Mouse (Mus musculus) forebrain, embryonic 15.5 days (tissue): ENCODE measurements around the gene Hist2h3c1. TPM values are rescaled to one million over a fixed set of nuclear protein-coding genes. Genes with fewer than 3 reads are reported as not detected.
"Not testable (repeated sequence)": the region's sequence is repeated elsewhere in the genome, so short reads cannot be mapped to it uniquely, and the experiment has no call there.

Experiments used
- ATAC-seq: fragments of 200-750 bp; cut with Nextera tagmentation; replicated peaks from 2 replicates; pipeline ENCODE4 v1.8.0; 2017; ENCODE audit warnings: mild to moderate bottlenecking, moderate TSS enrichment, moderate library complexity
- H3K27ac ChIP-seq: fragments of 300-500 bp; sonication (generic); replicated peaks from 2 replicates; pipeline ENCODE4 v1.5.1; 2015; ENCODE audit warnings: mild to moderate bottlenecking, inconsistent platforms
- H3K27me3 ChIP-seq: fragments of 300-500 bp; sonication (generic); 2 replicates; pipeline ENCODE4 v1.6.1; 2015; ENCODE audit warnings: inconsistent platforms
- H3K36me3 ChIP-seq: fragments of 300-500 bp; sonication (generic); 2 replicates; pipeline ENCODE4 v1.6.1; 2015; ENCODE audit warnings: mild to moderate bottlenecking, inconsistent platforms
- H3K4me1 ChIP-seq: fragments of 300-500 bp; sonication (generic); 2 replicates; pipeline ENCODE4 v1.6.1; 2015; ENCODE audit warnings: inconsistent platforms
- H3K4me2 ChIP-seq: fragments of 300-500 bp; sonication (generic); replicated peaks from 2 replicates; pipeline ENCODE4 v1.6.1; 2015; ENCODE audit warnings: mild to moderate bottlenecking, inconsistent platforms
- H3K4me3 ChIP-seq: fragments of 300-500 bp; sonication (generic); 2 replicates; pipeline ENCODE4 v1.5.1; 2015; ENCODE audit warnings: mild to moderate bottlenecking, inconsistent platforms
- H3K9ac ChIP-seq: fragments of 300-500 bp; sonication (generic); replicated peaks from 2 replicates; pipeline ENCODE4 v1.6.1; 2015; ENCODE audit warnings: mild to moderate bottlenecking, inconsistent platforms
- H3K9me3 ChIP-seq: fragments of 300-500 bp; sonication (generic); 2 replicates; pipeline ENCODE4 v1.6.1; 2016; ENCODE audit warnings: inconsistent platforms
- WGBS: fragments of 180-500 bp; shearing (Covaris S2); methylation state at CpG from one replicate; pipeline ENCODE4 v1.1.7; 2015; ENCODE audit warnings: mixed read lengths; 5-methylcytosine and 5-hydroxymethylcytosine counted together
- microRNA-seq: library from miRNA; unstranded; fragments of <30 nt; microRNA quantifications from one replicate; pipeline ENCODE4, GENCODE M21; 2016
- polyA plus RNA-seq: library from polyadenylated mRNA; unstranded; fragments of >200 nt; fragmentation: Nextera tagmentation; extraction: Ambion mirVana; gene quantifications from 2 replicates; pipeline ENCODE4 v1.2.1, GENCODE M21; 2015

The Hist2h3c1 gene
- polyA plus RNA-seq, 1 experiment from 2014 or later = 0.62 TPM

- H3K4me1 ChIP-seq = peaks cover 8% of the 10 kb centered on the region
- WGBS = under 1% methylated on average over 49 of the region's 49 CpGs
- peak overlapping the region; percentile 94 for H3K27ac ChIP-seq
- no peaks in the 10 kb centered on the region for H3K36me3 ChIP-seq
- H3K4me2 ChIP-seq = peak overlapping the region; percentile 58
- ATAC-seq = peak; percentile 98
- peak overlapping the region; percentile 53 for H3K4me3 ChIP-seq
- H3K9me3 ChIP-seq = no peaks in the 10 kb centered on the region
- H3K9ac ChIP-seq = peak overlapping the region; percentile 58
- 0 out of 2 replicates have a peak, but pooled peaks cover 3% of the 10 kb centered on the region for H3K27me3 ChIP-seq
Observed at GRCm38 (mm10) chr3:96277800-96278624, 31.5 kb downstream of the Hist2h3c1 start.

GRCm38 (mm10) chr3:96280660-96281059 lies 34.2 kb downstream of the Hist2h3c1 start:
- H3K27me3 ChIP-seq = peaks cover 18% of the 10 kb centered on the region; the same call in 1 of the 2 replicates
- ATAC-seq = no peak

GRCm38 (mm10) chr3:96284457-96284856 lies 38.0 kb downstream of the Hist2h3c1 start:
- Histone ChIP-seq H3K27me3 (peaks cover 18% of the 10 kb centered on the region; the same call in 1 of the 2 replicates), H3K4me1 (no peaks in the 10 kb centered on the region), H3K36me3 (no peaks in the 10 kb centered on the region), H3K9ac (no peak overlapping the region), H3K9me3 (no peaks in the 10 kb centered on the region), H3K27ac (no peak overlapping the region), H3K4me2 (no peak overlapping the region), H3K4me3 (no peak overlapping the region)
- 23% methylated on average over 4 of the region's 4 CpGs for WGBS
- no peak for ATAC-seq

More at GRCm38 (mm10) chr3:96280660-96281059, 34.2 kb downstream of the Hist2h3c1 start:
- H3K36me3 ChIP-seq = no peaks in the 10 kb centered on the region
- no peak overlapping the region for H3K4me2 ChIP-seq
- H3K4me1 ChIP-seq = peaks cover 8% of the 10 kb centered on the region
- H3K27ac ChIP-seq = no peak overlapping the region
- 59% methylated on average over 6 of the region's 6 CpGs for WGBS
- no peak overlapping the region for H3K9ac ChIP-seq
- no peak overlapping the region for H3K4me3 ChIP-seq
- no peaks in the 10 kb centered on the region for H3K9me3 ChIP-seq

- peaks cover 15% of the 10 kb centered on the region; the same call in 1 of the 2 replicates for H3K27me3 ChIP-seq
- not testable (repeated sequence) for H3K4me2 ChIP-seq, H3K36me3 ChIP-seq, H3K9ac ChIP-seq, H3K4me3 ChIP-seq, H3K4me1 ChIP-seq, ATAC-seq, H3K27ac ChIP-seq, H3K9me3 ChIP-seq
- 93% methylated on average over 11 of the region's 11 CpGs for WGBS
Observed at GRCm38 (mm10) chr3:96287334-96287733, 40.8 kb downstream of the Hist2h3c1 start.

GRCm38 (mm10) chr3:96289201-96289600 lies 42.7 kb downstream of the Hist2h3c1 start:
- H3K4me1 ChIP-seq = no peaks in the 10 kb centered on the region
- 73% methylated on average over 3 of the region's 3 CpGs for WGBS
- no peak overlapping the region for H3K4me3 ChIP-seq
- no peak overlapping the region for H3K27ac ChIP-seq
- no peak overlapping the region for H3K4me2 ChIP-seq
- no peaks in the 10 kb centered on the region for H3K36me3 ChIP-seq
- no peaks in the 10 kb centered on the region for H3K9me3 ChIP-seq
- no peak overlapping the region for H3K9ac ChIP-seq
- peaks cover 9% of the 10 kb centered on the region; the same call in 1 of the 2 replicates for H3K27me3 ChIP-seq
- no peak for ATAC-seq

- not testable (repeated sequence) for H3K9ac ChIP-seq, H3K9me3 ChIP-seq, H3K27me3 ChIP-seq, ATAC-seq, H3K4me3 ChIP-seq, H3K4me2 ChIP-seq, H3K27ac ChIP-seq, H3K36me3 ChIP-seq, H3K4me1 ChIP-seq
- 98% methylated on average over 3 of the region's 3 CpGs for WGBS
Observed at GRCm38 (mm10) chr3:96290727-96291126, 44.2 kb downstream of the Hist2h3c1 start.

- 68% methylated on average over 6 of the region's 6 CpGs for WGBS
- H3K9ac ChIP-seq = no peak overlapping the region
- H3K9me3 ChIP-seq = no peaks in the 10 kb centered on the region
- H3K27ac ChIP-seq = no peak overlapping the region
- H3K4me1 ChIP-seq = no peaks in the 10 kb centered on the region
- no peaks in the 10 kb centered on the region for H3K27me3 ChIP-seq
- no peaks in the 10 kb centered on the region for H3K36me3 ChIP-seq
- no peak overlapping the region for H3K4me2 ChIP-seq
- H3K4me3 ChIP-seq = no peak overlapping the region
- ATAC-seq = no peak
Observed at GRCm38 (mm10) chr3:96292641-96293040, 46.2 kb downstream of the Hist2h3c1 start.

- no peak for ATAC-seq
- H3K27ac ChIP-seq = no peak overlapping the region
Observed at GRCm38 (mm10) chr3:96293368-96293767, 46.9 kb downstream of the Hist2h3c1 start.

GRCm38 (mm10) chr3:96293787-96294186 lies 47.3 kb downstream of the Hist2h3c1 start, which contains the start of gene Fcgr1:
Gene Fcgr1, minus strand, starts transcription at chr3:96293969.
- no peak for ATAC-seq
- H3K4me3 ChIP-seq = no peak within 1 kb of the TSS

More at GRCm38 (mm10) chr3:96293368-96293767, 46.9 kb downstream of the Hist2h3c1 start:
- H3K4me1 ChIP-seq = no peaks in the 10 kb centered on the region
- H3K4me2 ChIP-seq = no peak overlapping the region
- H3K9me3 ChIP-seq = no peaks in the 10 kb centered on the region
- no peak overlapping the region for H3K4me3 ChIP-seq
- no peaks in the 10 kb centered on the region for H3K36me3 ChIP-seq
- H3K9ac ChIP-seq = no peak overlapping the region
- no peaks in the 10 kb centered on the region for H3K27me3 ChIP-seq
- 55% methylated on average over 5 of the region's 5 CpGs for WGBS

More at GRCm38 (mm10) chr3:96293787-96294186, 47.3 kb downstream of the Hist2h3c1 start, which contains the start of gene Fcgr1:
- 80% methylated on average over 4 of the region's 4 CpGs for WGBS
- no peaks in the 10 kb centered on the region for H3K4me1 ChIP-seq
- no peak within 1 kb of the TSS for H3K27ac ChIP-seq
- H3K27me3 ChIP-seq = no peaks in the 10 kb centered on the region
- H3K36me3 ChIP-seq = no peaks in the 10 kb centered on the region
- H3K4me2 ChIP-seq = no peak within 1 kb of the TSS
- no peaks in the 10 kb centered on the region for H3K9me3 ChIP-seq
- no peak within 1 kb of the TSS for H3K9ac ChIP-seq

Small RNAs within 50 kb of the gene (microRNA-seq; reads per million reads assigned to microRNA genes)
- gene Gm44492 (not detected), gene Gm47311 (not detected), gene Gm47313 (not detected)

Other genes starting within 250 kb of the Hist2h3c1 start
- 64.4 and 65.6 TPM in 2 replicates for gene Vps45, start 188.2 kb upstream of the Hist2h3c1 start, polyA plus RNA-seq
- gene Otud7b, start 142.2 kb upstream of the Hist2h3c1 start, polyA plus RNA-seq = 8.3 and 9.8 TPM in 2 replicates
- 10.0 and 11.2 TPM in 2 replicates for gene Mtmr11, start 84.7 kb upstream of the Hist2h3c1 start, polyA plus RNA-seq
- gene Sf3b4, start 74.4 kb upstream of the Hist2h3c1 start, polyA plus RNA-seq = 151 and 155 TPM in 2 replicates
- gene Sv2a, start 65.5 kb upstream of the Hist2h3c1 start, polyA plus RNA-seq = 69.1 and 73.3 TPM in 2 replicates
- gene Bola1, start 27.0 kb upstream of the Hist2h3c1 start, polyA plus RNA-seq = 71.8 and 75.5 TPM in 2 replicates
- 0.46 TPM in 1 of 2 replicates, not detected in the other for gene Hist2h2ab, start 26.8 kb upstream of the Hist2h3c1 start, polyA plus RNA-seq
- gene Hist2h2ac, start 25.8 kb upstream of the Hist2h3c1 start, polyA plus RNA-seq = 4.7 and 6.8 TPM in 2 replicates
- gene Hist2h2be, start 25.6 kb upstream of the Hist2h3c1 start, polyA plus RNA-seq = 9.1 and 9.7 TPM in 2 replicates
- 6.7 and 8.0 TPM in 2 replicates for gene Hist2h3c2, start 7.6 kb upstream of the Hist2h3c1 start, polyA plus RNA-seq
- 51.6 and 60.6 TPM in 2 replicates for gene Hist2h2aa2, start 6.4 kb upstream of the Hist2h3c1 start, polyA plus RNA-seq
- gene Hist2h2aa1, start 1.2 kb upstream of the Hist2h3c1 start, polyA plus RNA-seq = 25.1 and 32.2 TPM in 2 replicates
- 10.1 and 10.9 TPM in 2 replicates for gene Hist2h4, start 16.6 kb downstream of the Hist2h3c1 start, polyA plus RNA-seq
- 42.5 and 47.6 TPM in 2 replicates for gene Hist2h3b, start 22.0 kb downstream of the Hist2h3c1 start, polyA plus RNA-seq
- gene Hist2h2bb, start 23.1 kb downstream of the Hist2h3c1 start, polyA plus RNA-seq = 7.1 and 9.9 TPM in 2 replicates
- 0.97 and 1.4 TPM in 2 replicates for gene Fcgr1, start 47.3 kb downstream of the Hist2h3c1 start, polyA plus RNA-seq
- not detected in 2 replicates for gene BC107364, start 205.6 kb downstream of the Hist2h3c1 start, polyA plus RNA-seq